Mouse (Mus musculus): ENCODE results near the gene Lrrc8e.
"Not testable (repeated sequence)": the region's sequence is repeated elsewhere in the genome, so short reads cannot be mapped to it uniquely, and the experiment has no call there.

The Lrrc8e gene

GRCm38 (mm10) chr8:4222059-4222458, 4.6 kb upstream of the Lrrc8e start:
- no peak for DNase-seq (ENCODE audit: low spot score)

- DNase-seq (ENCODE audit: low spot score) = no peak
Observed at GRCm38 (mm10) chr8:4226323-4226722, 304 bp upstream of the Lrrc8e start.

- no peak for DNase-seq (ENCODE audit: low spot score)
Observed at GRCm38 (mm10) chr8:4227919-4228318, 1.3 kb downstream of the Lrrc8e start.

- no peak for DNase-seq (ENCODE audit: low spot score)
Observed at GRCm38 (mm10) chr8:4229784-4230183, 3.2 kb downstream of the Lrrc8e start.

GRCm38 (mm10) chr8:4230612-4231351, 4.2 kb downstream of the Lrrc8e start:
- DNase-seq (ENCODE audit: low spot score) = no peak

GRCm38 (mm10) chr8:4237814-4238433, 11.3 kb downstream of the Lrrc8e start:
- DNase-seq (ENCODE audit: low spot score) = no peak

- DNase-seq (ENCODE audit: low spot score) = peak; percentile 100
Observed at GRCm38 (mm10) chr8:4238434-4239192, 12.0 kb downstream of the Lrrc8e start, which contains the start of the genes Map2k7 and Gm49320. TSS of gene Map2k7 (plus strand) at chr8:4238740. TSS of gene Gm49320 (plus strand) at chr8:4238865.

GRCm38 (mm10) chr8:4239193-4239890, 12.7 kb downstream of the Lrrc8e start:
- no peak for DNase-seq (ENCODE audit: low spot score)

GRCm38 (mm10) chr8:4245061-4245460, 18.4 kb downstream of the Lrrc8e start:
- no peak for DNase-seq (ENCODE audit: low spot score)

- no peak for DNase-seq (ENCODE audit: low spot score)
Observed at GRCm38 (mm10) chr8:4245737-4246136, 19.1 kb downstream of the Lrrc8e start.

GRCm38 (mm10) chr8:4247241-4247640, 20.6 kb downstream of the Lrrc8e start:
- no peak for DNase-seq (ENCODE audit: low spot score)

GRCm38 (mm10) chr8:4247951-4248540, 21.4 kb downstream of the Lrrc8e start, which contains the start of gene Tgfbr3l:
TSS of gene Tgfbr3l (plus strand) at chr8:4248214.
- no peak for DNase-seq (ENCODE audit: low spot score)

GRCm38 (mm10) chr8:4249213-4249612, 22.6 kb downstream of the Lrrc8e start:
- peak; percentile 58 for DNase-seq (ENCODE audit: low spot score)

- peak; percentile 84 for DNase-seq (ENCODE audit: low spot score)
Observed at GRCm38 (mm10) chr8:4250306-4250970, 23.8 kb downstream of the Lrrc8e start.

GRCm38 (mm10) chr8:4252116-4252760, 25.6 kb downstream of the Lrrc8e start:
- no peak for DNase-seq (ENCODE audit: low spot score)

- peak; percentile 98 for DNase-seq (ENCODE audit: low spot score)
Observed at GRCm38 (mm10) chr8:4252934-4253841, 26.6 kb downstream of the Lrrc8e start, which contains the start of gene Snapc2. TSS of gene Snapc2 (plus strand) at chr8:4253080.

GRCm38 (mm10) chr8:4254001-4254400, 27.4 kb downstream of the Lrrc8e start:
- DNase-seq (ENCODE audit: low spot score) = no peak

GRCm38 (mm10) chr8:4255471-4255870, 28.8 kb downstream of the Lrrc8e start:
- DNase-seq (ENCODE audit: low spot score) = not testable (repeated sequence)

GRCm38 (mm10) chr8:4256911-4257310, 30.3 kb downstream of the Lrrc8e start:
- no peak for DNase-seq (ENCODE audit: low spot score)

Data from embryo, embryonic 10.5 days (tissue).